Mouse (Mus musculus) E14TG2a.4 (cell line): ENCODE data around the gene Coq8b.
"Not testable (repeated sequence)": the region's sequence is repeated elsewhere in the genome, so short reads cannot be mapped to it uniquely, and the experiment has no call there.

ENCODE experiments used
- H3K27me3 ChIP-seq: 2 replicates; pipeline ENCODE4 v1.6.1; 2014; ENCODE audit warnings: low read length, control low read depth; ENCODE audit not compliant: insufficient read depth
- H3K36me3 ChIP-seq: 2 replicates; pipeline ENCODE4 v1.6.1; 2014; ENCODE audit warnings: low read length, control low read depth; ENCODE audit not compliant: insufficient read depth
- H3K4me1 ChIP-seq: replicated peaks from 2 replicates; pipeline ENCODE4 v1.6.1; 2014; ENCODE audit warnings: low read depth, low read length, control low read depth
- H3K4me3 ChIP-seq: replicated peaks from 2 replicates; pipeline ENCODE4 v1.5.1; 2014; ENCODE audit warnings: mild to moderate bottlenecking, low read length
- H3K9me3 ChIP-seq: 2 replicates; pipeline ENCODE4 v1.6.1; 2014; ENCODE audit warnings: low read length, control low read depth
- CTCF ChIP-seq: conservative IDR thresholded peaks from 2 replicates; pipeline ENCODE4 v1.5.1; 2014; ENCODE audit warnings: low read length
- NANOG ChIP-seq: IDR thresholded peaks from 2 replicates; pipeline ENCODE4 v1.6.1; 2014; ENCODE audit warnings: borderline replicate concordance, low read length, mixed read lengths
- POU5F1 ChIP-seq: IDR thresholded peaks from 2 replicates; pipeline ENCODE4 v1.6.1; 2014; ENCODE audit warnings: low read length, borderline replicate concordance

Gene Coq8b

DNA sequence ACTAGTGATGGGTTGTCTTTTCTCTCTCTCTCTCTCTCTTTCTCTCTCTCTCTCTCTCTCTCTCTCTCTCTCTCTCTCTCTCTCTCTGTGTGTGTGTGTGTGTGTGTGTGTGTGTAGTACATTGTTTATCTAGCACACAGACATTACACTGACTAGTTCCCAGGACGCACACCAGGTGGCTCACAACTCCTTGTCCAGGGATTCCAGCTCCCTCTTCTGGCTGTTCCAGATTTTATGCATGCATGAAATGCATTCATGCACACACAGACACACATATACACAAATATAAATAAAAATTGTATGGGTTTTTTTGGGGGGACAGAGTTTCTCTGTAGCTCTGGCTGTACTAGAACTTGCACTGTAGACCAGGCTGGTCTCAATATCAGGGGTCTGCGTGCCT, 4.7 kb downstream of the Coq8b start:
- no peak for TF ChIP-seq NANOG
- Histone ChIP-seq H3K9me3 (no peaks in the 10 kb centered on the region), H3K4me3 (no peak overlapping the region), H3K4me1 (peaks cover 38% of the 10 kb centered on the region), H3K27me3 (no peaks in the 10 kb centered on the region), H3K36me3 (peaks cover 36% of the 10 kb centered on the region)

GRCm38 (mm10) chr7:27238568-27238967, 5.7 kb downstream of the Coq8b start:
- Histone ChIP-seq H3K4me3 (no peak overlapping the region), H3K27me3 (no peaks in the 10 kb centered on the region), H3K36me3 (peaks cover 38% of the 10 kb centered on the region), H3K4me1 (peaks cover 43% of the 10 kb centered on the region), H3K9me3 (no peaks in the 10 kb centered on the region)
- no peak for TF ChIP-seq POU5F1

GRCm38 (mm10) chr7:27243211-27243610, 10.4 kb downstream of the Coq8b start:
- Histone ChIP-seq H3K9me3 (no peaks in the 10 kb centered on the region), H3K4me1 (peaks cover 50% of the 10 kb centered on the region), H3K27me3 (no peaks in the 10 kb centered on the region), H3K4me3 (0 out of 2 replicates have a peak overlapping the region, but pooled peaks have one; percentile 10), H3K36me3 (peaks cover 55% of the 10 kb centered on the region)
- TF ChIP-seq NANOG = no peak
- TF ChIP-seq CTCF = no peak
- no peak for TF ChIP-seq POU5F1

DNA sequence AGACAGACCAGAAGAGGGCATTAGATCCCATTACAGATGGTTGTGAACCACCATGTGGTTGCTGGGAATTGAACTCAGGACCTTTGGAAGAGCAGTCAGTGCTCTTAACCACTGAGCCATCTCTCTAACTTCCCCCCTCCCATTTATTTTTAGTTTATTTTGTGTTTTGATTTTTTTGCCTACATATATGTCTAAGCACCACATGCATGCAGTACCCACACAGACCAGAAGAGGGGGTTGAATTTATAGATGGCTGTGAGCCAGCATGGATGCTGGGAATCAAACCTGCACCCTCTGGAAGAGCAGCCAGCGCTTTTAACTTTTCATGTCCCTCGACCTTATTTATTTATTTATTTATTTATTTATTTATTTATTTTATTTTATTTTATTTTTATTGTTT, 11.3 kb downstream of the Coq8b start:
- H3K4me1 ChIP-seq = peaks cover 50% of the 10 kb centered on the region
- H3K27me3 ChIP-seq, H3K9me3 ChIP-seq, H3K4me3 ChIP-seq: not testable (repeated sequence)
- TF ChIP-seq CTCF = peak; percentile 86
- peaks cover 51% of the 10 kb centered on the region for H3K36me3 ChIP-seq

DNA sequence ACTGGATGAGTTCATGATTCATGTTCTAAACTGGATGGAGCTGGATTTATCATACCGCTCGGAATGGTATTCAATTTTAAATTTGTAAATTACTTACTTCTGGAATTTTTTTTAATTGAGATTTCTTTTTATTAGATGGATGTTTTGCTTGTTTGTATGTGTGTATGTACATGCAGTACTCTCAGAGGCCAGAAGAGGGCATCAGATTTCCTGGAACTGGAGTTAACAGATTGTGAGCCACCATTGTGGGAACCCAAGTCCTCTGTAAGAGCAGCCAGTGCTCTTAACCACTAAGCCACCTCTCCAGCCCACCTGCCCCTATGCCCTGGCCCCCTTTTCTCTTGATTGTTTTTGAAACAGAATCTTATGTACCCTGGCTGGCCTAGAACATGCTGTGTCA, 16.3 kb downstream of the Coq8b start:
- TF ChIP-seq CTCF = peak; percentile 73
- no peak for TF ChIP-seq POU5F1
- Histone ChIP-seq H3K27me3 (no peaks in the 10 kb centered on the region), H3K9me3 (no peaks in the 10 kb centered on the region), H3K36me3 (peaks cover 36% of the 10 kb centered on the region), H3K4me1 (peaks cover 55% of the 10 kb centered on the region), H3K4me3 (no peak overlapping the region)

- H3K4me1 ChIP-seq = peaks cover 57% of the 10 kb centered on the region
- H3K4me3 ChIP-seq = no peak overlapping the region
- TF ChIP-seq CTCF = no peak
- no peak for TF ChIP-seq POU5F1
- no peak for TF ChIP-seq NANOG
- H3K9me3 ChIP-seq = no peaks in the 10 kb centered on the region
- no peaks in the 10 kb centered on the region for H3K27me3 ChIP-seq
- H3K36me3 ChIP-seq = peaks cover 43% of the 10 kb centered on the region
Measured at GRCm38 (mm10) chr7:27249928-27250327, 17.1 kb downstream of the Coq8b start.

DNA sequence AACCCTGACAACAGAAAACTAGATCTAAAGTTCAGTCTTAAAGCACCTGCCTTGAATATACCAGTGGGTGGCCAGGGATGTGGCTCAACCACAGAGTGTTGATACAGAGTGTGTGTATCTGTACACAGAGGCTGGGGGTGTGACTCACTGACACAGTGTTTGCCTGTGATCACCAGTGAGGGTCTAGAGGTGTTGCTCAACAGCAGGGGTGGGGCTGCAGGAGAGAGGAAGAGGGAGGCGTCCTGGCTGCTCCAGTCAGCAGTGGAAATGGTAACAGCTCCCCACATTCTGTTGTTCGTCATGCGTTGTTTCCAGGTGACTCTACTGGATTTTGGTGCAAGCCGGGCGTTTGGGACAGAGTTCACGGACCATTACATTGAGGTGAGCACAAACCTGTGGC, 19.1 kb downstream of the Coq8b start:
- Histone ChIP-seq H3K36me3 (peaks cover 26% of the 10 kb centered on the region), H3K4me3 (no peak overlapping the region), H3K27me3 (no peaks in the 10 kb centered on the region), H3K9me3 (no peaks in the 10 kb centered on the region), H3K4me1 (peaks cover 59% of the 10 kb centered on the region)
- TF ChIP-seq NANOG = no peak
- TF ChIP-seq CTCF = no peak
- no peak for TF ChIP-seq POU5F1

DNA sequence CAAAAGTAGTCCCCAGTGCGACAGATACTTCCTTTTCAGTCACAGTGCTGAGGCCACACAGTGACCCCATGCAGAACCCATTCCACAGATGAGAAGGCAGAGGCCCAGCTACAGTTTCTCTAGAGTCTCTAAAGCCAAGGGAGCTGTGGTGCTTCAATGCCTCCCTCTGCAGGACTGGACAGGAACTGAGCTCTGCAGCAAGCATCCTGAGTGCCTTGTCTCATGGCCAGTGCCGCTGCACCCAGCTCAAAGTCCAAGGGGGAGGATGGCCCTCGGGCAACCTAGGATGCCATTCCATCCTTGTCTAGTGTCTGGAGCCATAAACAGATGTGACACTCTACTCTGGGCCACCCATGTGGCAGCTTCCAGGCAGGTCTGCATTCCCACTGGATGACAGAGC, 22.9 kb downstream of the Coq8b start:
- TF ChIP-seq NANOG = no peak
- TF ChIP-seq POU5F1 = no peak
- peak; percentile 59 for TF ChIP-seq CTCF
- H3K4me1 ChIP-seq = peaks cover 83% of the 10 kb centered on the region
- no peak overlapping the region for H3K4me3 ChIP-seq
- no peaks in the 10 kb centered on the region for H3K9me3 ChIP-seq
- H3K27me3 ChIP-seq = no peaks in the 10 kb centered on the region
- peaks cover 20% of the 10 kb centered on the region for H3K36me3 ChIP-seq

DNA sequence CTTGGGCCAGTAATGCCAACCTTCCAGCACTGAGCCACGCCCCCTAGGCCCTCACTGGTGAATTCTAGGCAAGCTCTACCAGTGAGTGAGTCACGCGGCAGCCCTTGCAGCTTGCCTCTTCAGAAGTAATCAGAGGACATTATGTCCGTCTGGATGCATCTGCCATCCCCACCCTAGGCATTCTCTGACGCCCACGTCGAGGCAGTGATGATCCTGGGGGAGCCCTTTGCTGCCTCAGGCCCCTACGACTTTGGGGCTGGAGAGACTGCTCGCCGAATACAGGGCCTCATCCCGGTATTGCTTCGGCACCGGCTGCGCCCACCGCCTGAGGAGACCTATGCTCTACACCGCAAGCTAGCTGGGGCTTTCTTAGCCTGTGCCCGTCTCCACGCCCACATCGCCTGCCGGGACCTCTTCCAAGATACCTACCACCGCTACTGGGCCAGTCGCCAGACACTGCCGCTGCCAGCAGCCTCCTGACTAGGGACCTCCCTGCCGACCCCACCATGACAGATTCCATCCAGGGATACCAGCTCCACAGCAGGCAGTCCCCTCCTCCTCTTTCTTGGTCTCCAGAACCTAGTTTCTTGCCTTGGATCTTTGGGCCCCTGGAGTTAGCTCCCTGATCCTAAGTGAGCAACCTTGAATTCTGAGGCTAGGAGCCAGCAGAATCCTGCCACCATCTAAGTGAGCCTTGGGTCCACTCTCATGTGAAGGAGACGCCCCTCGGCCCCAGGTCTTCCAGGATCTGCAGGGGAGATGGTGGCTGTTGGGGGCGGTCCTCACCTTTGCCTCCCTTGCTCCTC, 24.4 kb downstream of the Coq8b start:
- H3K36me3 ChIP-seq = peaks cover 29% of the 10 kb centered on the region
- H3K4me1 ChIP-seq = peaks cover 79% of the 10 kb centered on the region
- no peaks in the 10 kb centered on the region for H3K9me3 ChIP-seq
- TF ChIP-seq POU5F1 (no peak), NANOG (no peak), CTCF (no peak)
- H3K4me3 ChIP-seq = peak overlapping the region; percentile 79
- H3K27me3 ChIP-seq = no peaks in the 10 kb centered on the region
